Mouse (Mus musculus) left cerebral cortex, adult 9 months (tissue): ENCODE data around the gene Vwa2.

Source experiments
- DNase-seq, 2 experiments: peaks; one replicate each; pipeline ENCODE4 v3.0.0; 2022; ENCODE audit warnings: low spot score in 2 of 2

Vwa2 gene

DNA sequence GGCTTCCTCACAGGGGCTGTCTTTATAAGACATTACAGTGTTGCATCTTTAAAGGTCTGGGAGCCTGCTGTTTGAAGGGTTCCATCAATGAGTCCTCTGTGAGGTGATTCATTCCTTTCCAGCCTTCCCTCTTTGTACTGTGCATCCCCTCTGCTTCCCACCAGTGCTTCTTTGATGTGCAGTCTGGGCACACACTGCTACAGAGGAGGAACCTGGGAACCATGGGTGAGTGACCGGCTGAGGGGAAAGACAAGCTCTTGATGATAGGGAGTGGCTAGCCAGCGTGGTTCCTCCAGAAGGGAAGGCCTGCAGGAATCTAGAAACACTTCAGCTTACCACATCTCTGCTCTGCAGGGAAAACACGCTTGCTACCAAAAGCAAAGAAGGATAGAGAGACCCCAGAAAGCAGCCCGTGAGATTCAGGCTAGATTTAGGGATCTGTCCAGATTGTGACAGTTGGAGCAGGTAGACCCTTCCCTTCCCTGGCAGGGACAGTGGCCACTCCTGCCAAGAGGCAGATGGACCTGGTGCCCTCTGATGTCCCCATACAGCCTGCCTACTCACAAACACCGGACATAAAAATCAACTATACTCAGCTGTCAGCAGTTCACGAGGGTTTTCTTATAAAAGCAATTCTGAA, 74.0 kb downstream of the Vwa2 start:
- DNase-seq = no peak

- DNase-seq = no peak
These were observed 75.8 kb downstream of the Vwa2 start for GRCm38 (mm10) chr19:56949868-56950267.

- no peak for DNase-seq
These were observed 76.8 kb downstream of the Vwa2 start for GRCm38 (mm10) chr19:56950818-56951217.

DNA sequence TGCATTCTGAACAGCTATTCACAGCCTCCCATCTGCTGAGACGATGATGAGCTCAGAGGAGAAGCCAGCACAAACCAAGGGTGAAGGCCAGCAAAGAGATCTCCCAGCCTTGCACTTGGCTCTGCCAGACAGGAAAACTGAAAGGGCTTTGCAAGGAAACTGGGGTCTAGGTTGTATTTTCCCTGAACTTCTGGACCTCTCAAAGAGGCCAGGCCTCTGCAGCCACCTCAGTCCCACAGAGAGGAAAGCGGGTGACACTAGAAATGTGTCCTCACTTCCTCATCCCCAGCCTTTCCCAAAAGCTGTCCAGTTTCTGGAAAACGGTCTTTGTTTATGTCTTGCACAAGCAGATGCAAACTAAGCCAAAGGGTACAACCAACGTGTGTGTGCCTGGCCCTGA, 79.8 kb downstream of the Vwa2 start:
- DNase-seq = no peak

DNA sequence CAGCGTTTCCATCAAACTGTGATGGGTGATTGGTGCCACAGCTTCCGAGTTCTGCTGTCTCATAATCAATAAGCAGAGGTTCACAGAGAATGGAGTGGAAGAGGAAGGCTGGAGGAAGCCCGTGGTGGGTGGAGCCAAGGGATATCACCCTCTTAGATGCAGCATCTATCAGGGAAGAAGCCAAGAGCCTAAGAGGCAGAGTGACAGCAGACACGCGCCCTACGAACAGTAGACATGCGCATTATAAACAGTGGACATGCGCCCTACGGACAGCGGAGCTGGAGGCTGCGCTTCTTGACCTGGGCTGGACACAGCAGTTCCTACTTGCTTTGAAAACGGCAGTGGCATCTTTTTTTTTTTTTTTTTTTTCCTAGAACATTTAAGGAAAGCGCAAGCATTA, 80.8 kb downstream of the Vwa2 start:
- no peak for DNase-seq

DNA sequence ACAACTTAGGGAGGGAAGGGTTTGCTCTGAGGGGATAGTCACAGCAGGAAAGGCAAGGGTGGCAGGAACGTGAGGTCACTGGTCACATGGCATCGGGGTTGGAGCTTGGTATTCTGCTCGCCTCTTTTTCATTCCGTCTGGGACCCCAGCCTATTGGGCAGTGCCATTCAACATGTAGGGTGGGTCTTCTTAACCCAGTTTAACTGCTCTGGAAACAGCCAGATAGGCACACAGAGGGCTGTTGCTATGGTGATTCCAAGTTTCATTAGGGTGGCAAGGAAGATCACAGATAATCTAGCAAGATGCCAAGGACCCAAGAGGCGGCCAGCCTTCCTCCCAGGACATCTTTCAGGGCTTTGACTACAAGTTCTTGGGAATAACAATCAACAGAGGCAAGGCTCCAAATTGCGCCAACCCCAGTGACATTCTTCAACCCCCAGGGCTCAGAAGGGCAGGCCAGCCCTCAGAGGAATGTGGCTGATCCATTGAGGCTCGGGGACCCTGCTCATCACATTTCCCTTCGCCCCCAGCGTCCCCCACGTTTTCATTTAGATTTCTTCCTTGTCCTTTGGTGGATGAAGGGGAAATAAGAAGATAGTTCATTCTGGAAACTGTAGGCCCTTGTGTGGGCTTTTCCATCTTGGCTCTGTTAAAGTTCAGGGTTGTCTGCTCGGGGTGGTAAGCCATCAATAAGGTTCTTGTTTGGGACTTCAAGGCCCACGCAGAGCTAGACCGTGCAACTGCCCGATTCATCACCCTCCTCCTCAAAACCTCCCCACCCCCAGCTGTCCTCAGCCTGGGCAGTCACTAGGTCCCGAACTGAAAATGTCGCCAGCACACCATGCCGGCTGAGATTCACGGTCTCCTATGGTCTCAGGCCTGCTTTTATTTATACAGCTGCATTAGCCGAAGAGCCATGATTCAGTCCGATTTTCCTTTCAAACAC, 81.8 kb downstream of the Vwa2 start:
- no peak for DNase-seq

DNA sequence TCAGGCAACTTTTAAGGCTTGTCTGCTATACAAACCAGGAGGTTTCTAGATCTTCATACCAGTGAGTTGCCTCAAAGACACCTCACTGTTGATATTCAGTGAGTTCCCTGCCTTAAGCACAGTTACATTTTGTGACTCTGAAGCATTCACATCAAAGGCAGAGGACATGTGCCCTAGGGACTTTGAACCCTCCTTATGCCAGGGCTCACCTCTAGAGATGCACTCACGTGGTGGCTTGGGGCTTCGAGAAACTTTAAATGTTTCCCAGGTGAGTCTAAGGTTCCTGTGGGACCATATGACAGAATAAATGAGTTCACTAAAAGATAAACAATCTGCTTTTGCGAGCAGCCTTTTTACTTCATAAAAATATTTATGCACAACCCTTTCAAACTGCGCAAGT, 84.0 kb downstream of the Vwa2 start:
- DNase-seq = no peak

- DNase-seq = no peak
These were observed 84.6 kb downstream of the Vwa2 start for GRCm38 (mm10) chr19:56958582-56959021.

DNA sequence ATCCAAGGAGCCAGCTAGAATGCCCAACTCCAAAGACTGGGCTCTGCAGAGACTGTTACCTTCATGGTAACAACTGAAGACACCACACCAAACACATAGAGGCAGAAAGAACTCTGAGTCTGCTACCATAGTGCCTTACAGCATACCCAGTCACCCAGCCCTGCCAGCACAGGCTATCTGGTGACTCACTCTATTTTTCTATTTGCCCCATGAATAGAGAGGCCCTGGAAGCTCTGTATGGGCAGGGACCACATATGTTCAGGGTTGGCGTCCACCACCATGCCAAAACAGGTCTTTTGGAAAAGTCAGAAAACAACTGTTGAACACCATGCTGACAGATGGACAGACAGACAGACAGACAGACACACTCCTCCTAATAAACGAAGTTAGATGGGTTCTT, 85.0 kb downstream of the Vwa2 start:
- DNase-seq = no peak

GRCm38 (mm10) chr19:56959601-56960000, 85.6 kb downstream of the Vwa2 start:
- DNase-seq = no peak
